Mouse (Mus musculus) bone marrow, adult 2 months (tissue): Measurements from ENCODE around the gene Maats1.

Source experiments
- CTCF ChIP-seq: fragments of 200-500 bp; IDR thresholded peaks from 2 replicates; pipeline ENCODE4 v1.5.1; 2011; ENCODE audit warnings: low read length, control low read depth; ENCODE audit not compliant: control insufficient read depth, insufficient read depth
- POLR2A ChIP-seq: fragments of 200-500 bp; IDR thresholded peaks from 2 replicates; pipeline ENCODE4 v1.6.1; 2011; ENCODE audit warnings: low read depth, mild to moderate bottlenecking, control low read depth, low read length, borderline replicate concordance; ENCODE audit not compliant: control insufficient read depth

GRCm38 (mm10) chr16:38373941-38374340, 32.0 kb upstream of the Maats1 start:
- TF ChIP-seq POLR2A (no peak), CTCF (no peak)
